Mouse (Mus musculus): Measurements from ENCODE around the gene Pax1. TPM values are rescaled to one million over a fixed set of nuclear protein-coding genes. Genes with fewer than 3 reads are reported as not detected.

Gene Pax1
- polyA plus RNA-seq (2015; fragmentation: Nextera tagmentation; extraction: Ambion mirVana), result not detected in 2 replicates

- H3K4me2 ChIP-seq (ENCODE audit: low read length), result no peak within 1 kb of the TSS
- ATAC-seq, result no peak
- 2% methylated on average over 18 of the region's 18 CpGs for WGBS
- H3K27me3 ChIP-seq (replicated peaks; ENCODE audit: control insufficient read depth, insufficient read depth, low read length), result peaks cover 83% of the 10 kb centered on the region
- H3K9me3 ChIP-seq (ENCODE audit: control insufficient read depth, low read length), result no peaks in the 10 kb centered on the region
- H3K9ac ChIP-seq (replicated peaks; ENCODE audit: low read depth, low read length), result no peak within 1 kb of the TSS
- no peak within 1 kb of the TSS for H3K27ac ChIP-seq (ENCODE audit: low read length)
- H3K4me3 ChIP-seq (replicated peaks; ENCODE audit: low read length), result no peak within 1 kb of the TSS
- H3K4me1 ChIP-seq (replicated peaks; ENCODE audit: control insufficient read depth, insufficient read depth, low read length), result peaks cover 8% of the 10 kb centered on the region
- no peaks in the 10 kb centered on the region for H3K36me3 ChIP-seq (ENCODE audit: control insufficient read depth, insufficient read depth)
Measured at GRCm38 (mm10) chr2:147361581-147361980, at the start of gene Pax1. TSS of gene Pax1 (plus strand) at chr2:147361925.

GRCm38 (mm10) chr2:147321036-147321435 is 40.7 kb upstream of the Pax1 start:
- Histone ChIP-seq H3K4me3 (replicated peaks; ENCODE audit: low read length) (no peak overlapping the region), H3K36me3 (ENCODE audit: control insufficient read depth, insufficient read depth) (no peaks in the 10 kb centered on the region), H3K9me3 (ENCODE audit: control insufficient read depth, low read length) (no peaks in the 10 kb centered on the region), H3K27me3 (replicated peaks; ENCODE audit: control insufficient read depth, insufficient read depth, low read length) (no peaks in the 10 kb centered on the region), H3K4me2 (ENCODE audit: low read length) (no peak overlapping the region), H3K9ac (replicated peaks; ENCODE audit: low read depth, low read length) (no peak overlapping the region), H3K27ac (ENCODE audit: low read length) (no peak overlapping the region), H3K4me1 (replicated peaks; ENCODE audit: control insufficient read depth, insufficient read depth, low read length) (no peaks in the 10 kb centered on the region)
- ATAC-seq, result no peak
- WGBS, result 8% methylated on average over 9 of the region's 9 CpGs

- no peak overlapping the region for H3K4me2 ChIP-seq (ENCODE audit: low read length)
- no peak overlapping the region for H3K4me3 ChIP-seq (replicated peaks; ENCODE audit: low read length)
- no peaks in the 10 kb centered on the region for H3K36me3 ChIP-seq (ENCODE audit: control insufficient read depth, insufficient read depth)
- no peaks in the 10 kb centered on the region for H3K27me3 ChIP-seq (replicated peaks; ENCODE audit: control insufficient read depth, insufficient read depth, low read length)
- no peak overlapping the region for H3K27ac ChIP-seq (ENCODE audit: low read length)
- no peak overlapping the region for H3K9ac ChIP-seq (replicated peaks; ENCODE audit: low read depth, low read length)
- no peak for ATAC-seq
- H3K4me1 ChIP-seq (replicated peaks; ENCODE audit: control insufficient read depth, insufficient read depth, low read length), result no peaks in the 10 kb centered on the region
- WGBS, result 86% methylated on average over 2 of the region's 2 CpGs
- H3K9me3 ChIP-seq (ENCODE audit: control insufficient read depth, low read length), result no peaks in the 10 kb centered on the region
Measured at GRCm38 (mm10) chr2:147325178-147325577, 36.5 kb upstream of the Pax1 start.

DNA sequence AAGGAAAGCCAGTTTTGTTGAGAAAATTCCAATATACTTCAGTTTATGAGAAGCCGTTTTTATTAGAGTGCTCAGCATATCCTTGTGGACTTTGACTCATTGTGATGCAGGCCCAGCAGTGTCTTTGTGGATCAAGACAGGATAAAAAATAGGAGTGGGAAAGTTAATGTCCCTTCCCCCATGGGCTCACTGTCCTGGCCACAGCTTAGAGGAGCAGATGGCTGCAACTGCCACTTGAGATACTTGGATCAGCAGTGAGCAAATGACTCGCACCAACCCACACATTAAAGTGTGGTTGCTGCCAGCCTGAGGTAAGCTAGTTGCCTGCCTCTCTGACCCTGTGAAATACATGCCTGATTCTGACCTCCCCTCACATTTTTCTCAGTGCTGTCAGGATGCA is 29.0 kb upstream of the Pax1 start:
- H3K4me1 ChIP-seq (replicated peaks; ENCODE audit: control insufficient read depth, insufficient read depth, low read length), result no peaks in the 10 kb centered on the region
- no peak overlapping the region for H3K4me3 ChIP-seq (replicated peaks; ENCODE audit: low read length)
- 65% methylated on average over 2 of the region's 2 CpGs for WGBS
- H3K9me3 ChIP-seq (ENCODE audit: control insufficient read depth, low read length), result no peaks in the 10 kb centered on the region
- H3K4me2 ChIP-seq (ENCODE audit: low read length), result no peak overlapping the region
- H3K27me3 ChIP-seq (replicated peaks; ENCODE audit: control insufficient read depth, insufficient read depth, low read length), result no peaks in the 10 kb centered on the region
- ATAC-seq, result no peak
- no peaks in the 10 kb centered on the region for H3K36me3 ChIP-seq (ENCODE audit: control insufficient read depth, insufficient read depth)
- no peak overlapping the region for H3K27ac ChIP-seq (ENCODE audit: low read length)
- H3K9ac ChIP-seq (replicated peaks; ENCODE audit: low read depth, low read length), result no peak overlapping the region

GRCm38 (mm10) chr2:147338729-147339128 is 23.0 kb upstream of the Pax1 start:
- Histone ChIP-seq H3K27me3 (replicated peaks; ENCODE audit: control insufficient read depth, insufficient read depth, low read length) (no peaks in the 10 kb centered on the region), H3K9me3 (ENCODE audit: control insufficient read depth, low read length) (no peaks in the 10 kb centered on the region), H3K4me1 (replicated peaks; ENCODE audit: control insufficient read depth, insufficient read depth, low read length) (no peaks in the 10 kb centered on the region), H3K36me3 (ENCODE audit: control insufficient read depth, insufficient read depth) (no peaks in the 10 kb centered on the region), H3K4me3 (replicated peaks; ENCODE audit: low read length) (no peak overlapping the region), H3K9ac (replicated peaks; ENCODE audit: low read depth, low read length) (no peak overlapping the region), H3K27ac (ENCODE audit: low read length) (no peak overlapping the region), H3K4me2 (ENCODE audit: low read length) (no peak overlapping the region)
- ATAC-seq, result no peak
- WGBS, result 63% methylated on average over 15 of the region's 15 CpGs

GRCm38 (mm10) chr2:147339796-147340195 is 21.9 kb upstream of the Pax1 start:
- H3K27ac ChIP-seq (ENCODE audit: low read length), result no peak overlapping the region
- no peak overlapping the region for H3K9ac ChIP-seq (replicated peaks; ENCODE audit: low read depth, low read length)
- H3K4me1 ChIP-seq (replicated peaks; ENCODE audit: control insufficient read depth, insufficient read depth, low read length), result no peaks in the 10 kb centered on the region
- WGBS, result 66% methylated on average over 4 of the region's 4 CpGs
- no peaks in the 10 kb centered on the region for H3K27me3 ChIP-seq (replicated peaks; ENCODE audit: control insufficient read depth, insufficient read depth, low read length)
- H3K36me3 ChIP-seq (ENCODE audit: control insufficient read depth, insufficient read depth), result no peaks in the 10 kb centered on the region
- no peak for ATAC-seq
- H3K4me3 ChIP-seq (replicated peaks; ENCODE audit: low read length), result no peak overlapping the region
- no peaks in the 10 kb centered on the region for H3K9me3 ChIP-seq (ENCODE audit: control insufficient read depth, low read length)
- no peak overlapping the region for H3K4me2 ChIP-seq (ENCODE audit: low read length)

- H3K36me3 ChIP-seq (ENCODE audit: control insufficient read depth, insufficient read depth), result no peaks in the 10 kb centered on the region
- no peaks in the 10 kb centered on the region for H3K4me1 ChIP-seq (replicated peaks; ENCODE audit: control insufficient read depth, insufficient read depth, low read length)
- H3K27ac ChIP-seq (ENCODE audit: low read length), result no peak overlapping the region
- H3K4me2 ChIP-seq (ENCODE audit: low read length), result no peak overlapping the region
- no peaks in the 10 kb centered on the region for H3K27me3 ChIP-seq (replicated peaks; ENCODE audit: control insufficient read depth, insufficient read depth, low read length)
- H3K9me3 ChIP-seq (ENCODE audit: control insufficient read depth, low read length), result no peaks in the 10 kb centered on the region
- no peak for ATAC-seq
- WGBS, result 16% methylated on average over 2 of the region's 2 CpGs
- no peak overlapping the region for H3K4me3 ChIP-seq (replicated peaks; ENCODE audit: low read length)
- H3K9ac ChIP-seq (replicated peaks; ENCODE audit: low read depth, low read length), result no peak overlapping the region
Measured at GRCm38 (mm10) chr2:147342198-147342597, 19.5 kb upstream of the Pax1 start.

DNA sequence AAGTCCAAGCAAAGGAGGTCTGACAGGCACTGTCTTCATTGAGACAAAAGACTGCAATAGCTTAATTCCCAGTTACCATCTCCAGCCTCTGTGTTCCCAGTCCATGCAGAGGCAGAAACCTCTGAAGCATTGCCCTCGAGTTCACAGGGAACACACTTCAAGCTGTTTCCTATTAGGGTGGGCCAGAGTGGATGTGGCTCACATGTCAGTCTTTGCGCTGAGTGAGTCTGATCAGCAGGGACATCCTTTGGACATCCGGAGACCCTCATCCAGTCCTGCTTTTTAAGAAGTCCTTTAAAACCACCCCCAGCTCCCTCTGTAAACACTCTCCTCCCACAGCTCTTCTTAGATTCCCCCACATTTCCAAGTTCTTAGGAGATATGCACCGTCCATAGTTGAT is 2.0 kb upstream of the Pax1 start:
- Histone ChIP-seq H3K4me1 (replicated peaks; ENCODE audit: control insufficient read depth, insufficient read depth, low read length) (no peaks in the 10 kb centered on the region; the same call in 1 of the 2 replicates), H3K27ac (ENCODE audit: low read length) (no peak overlapping the region), H3K27me3 (replicated peaks; ENCODE audit: control insufficient read depth, insufficient read depth, low read length) (peaks cover 90% of the 10 kb centered on the region), H3K4me2 (ENCODE audit: low read length) (no peak overlapping the region), H3K9ac (replicated peaks; ENCODE audit: low read depth, low read length) (no peak overlapping the region), H3K9me3 (ENCODE audit: control insufficient read depth, low read length) (no peaks in the 10 kb centered on the region), H3K4me3 (replicated peaks; ENCODE audit: low read length) (no peak overlapping the region), H3K36me3 (ENCODE audit: control insufficient read depth, insufficient read depth) (no peaks in the 10 kb centered on the region)
- ATAC-seq, result no peak
- WGBS, result 0% methylated on average over 4 of the region's 4 CpGs

DNA sequence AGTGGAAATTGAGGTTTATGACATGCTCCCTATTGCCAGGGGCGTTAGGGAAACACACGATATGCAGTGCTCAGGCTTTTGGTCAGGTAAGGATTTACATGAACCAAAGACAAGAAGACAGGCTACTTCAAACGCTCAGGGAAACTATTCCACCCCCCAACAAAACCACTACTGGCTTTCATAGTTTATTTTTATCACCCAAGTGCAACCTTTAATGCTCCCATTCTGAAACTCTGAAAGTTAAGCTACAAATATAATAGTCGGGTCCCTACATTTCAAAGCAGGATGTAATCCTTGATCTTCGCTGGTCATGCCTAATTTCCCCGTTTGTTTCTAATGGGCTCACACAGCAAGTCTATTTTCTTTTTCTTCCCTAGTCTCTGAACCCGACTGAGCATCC is 1.3 kb upstream of the Pax1 start:
- peaks cover 87% of the 10 kb centered on the region for H3K27me3 ChIP-seq (replicated peaks; ENCODE audit: control insufficient read depth, insufficient read depth, low read length)
- no peak overlapping the region for H3K9ac ChIP-seq (replicated peaks; ENCODE audit: low read depth, low read length)
- H3K9me3 ChIP-seq (ENCODE audit: control insufficient read depth, low read length), result no peaks in the 10 kb centered on the region
- peaks cover 6% of the 10 kb centered on the region for H3K4me1 ChIP-seq (replicated peaks; ENCODE audit: control insufficient read depth, insufficient read depth, low read length)
- H3K4me2 ChIP-seq (ENCODE audit: low read length), result no peak overlapping the region
- no peak overlapping the region for H3K4me3 ChIP-seq (replicated peaks; ENCODE audit: low read length)
- H3K36me3 ChIP-seq (ENCODE audit: control insufficient read depth, insufficient read depth), result no peaks in the 10 kb centered on the region
- 2% methylated on average over 7 of the region's 7 CpGs for WGBS
- ATAC-seq, result no peak
- H3K27ac ChIP-seq (ENCODE audit: low read length), result no peak overlapping the region

DNA sequence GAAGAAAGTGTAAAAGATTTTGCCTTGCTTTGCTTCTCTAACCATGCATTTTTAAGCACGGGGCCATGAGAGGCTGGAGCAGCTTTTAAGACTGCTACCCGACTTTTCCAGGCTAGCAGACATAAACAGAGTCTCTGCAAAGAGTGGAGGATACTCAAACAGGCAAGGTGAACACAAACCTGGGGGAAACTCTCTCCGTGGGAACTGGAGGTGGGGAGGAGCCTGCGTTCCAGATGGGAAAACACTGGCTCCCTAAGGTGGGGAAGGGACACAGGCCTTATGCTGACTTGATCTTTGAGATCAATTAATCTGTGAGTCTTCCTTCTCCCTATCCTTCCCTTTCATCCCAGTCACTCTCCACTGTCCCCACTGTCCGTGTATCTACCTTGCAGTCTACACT is 869 bp upstream of the Pax1 start:
- Histone ChIP-seq H3K9me3 (ENCODE audit: control insufficient read depth, low read length) (no peaks in the 10 kb centered on the region), H3K27me3 (replicated peaks; ENCODE audit: control insufficient read depth, insufficient read depth, low read length) (peaks cover 84% of the 10 kb centered on the region)

More for the DNA sequence above, 869 bp upstream of the Pax1 start:
- Histone ChIP-seq H3K27ac (ENCODE audit: low read length) (no peak overlapping the region), H3K4me3 (replicated peaks; ENCODE audit: low read length) (no peak overlapping the region), H3K4me2 (ENCODE audit: low read length) (no peak overlapping the region), H3K9ac (replicated peaks; ENCODE audit: low read depth, low read length) (no peak overlapping the region), H3K36me3 (ENCODE audit: control insufficient read depth, insufficient read depth) (no peaks in the 10 kb centered on the region), H3K4me1 (replicated peaks; ENCODE audit: control insufficient read depth, insufficient read depth, low read length) (peaks cover 8% of the 10 kb centered on the region)
- WGBS, result 1% methylated on average over 5 of the region's 5 CpGs
- no peak for ATAC-seq

Measured in forebrain, embryonic 16.5 days (tissue).